Mouse (Mus musculus): ENCODE results near the gene Tmem19. TPM values are rescaled to one million over a fixed set of nuclear protein-coding genes. Genes with fewer than 3 reads are reported as not detected.

Tmem19 gene
- polyA plus RNA-seq, 1 experiment from 2014 or later = 26.5 TPM

- 91% methylated on average over 6 of the region's 6 CpGs for WGBS
Measured at GRCm38 (mm10) chr10:115355016-115355415, 7.3 kb downstream of the Tmem19 start.

GRCm38 (mm10) chr10:115354553-115354952 is 7.7 kb downstream of the Tmem19 start:
- H3K36me3 ChIP-seq (ENCODE audit: control insufficient read depth, insufficient read depth, low read length) = peaks cover 7% of the 10 kb centered on the region; the same call in 1 of the 2 replicates
- no peak overlapping the region for H3K4me3 ChIP-seq (ENCODE audit: low read depth, low read length)
- WGBS = 80% methylated on average over 6 of the region's 6 CpGs
- no peaks in the 10 kb centered on the region for H3K4me1 ChIP-seq (replicated peaks; ENCODE audit: control insufficient read depth, insufficient read depth, low read length)
- H3K27me3 ChIP-seq (replicated peaks; ENCODE audit: control insufficient read depth, insufficient read depth, low read length) = no peaks in the 10 kb centered on the region
- DNase-seq (ENCODE audit: low spot score) = peak; percentile 29
- no peak overlapping the region for H3K27ac ChIP-seq (ENCODE audit: low read depth)
- H3K9me3 ChIP-seq (ENCODE audit: control insufficient read depth, low read length) = no peaks in the 10 kb centered on the region
- H3K4me2 ChIP-seq (ENCODE audit: low read length) = no peak overlapping the region
- no peak for ATAC-seq (replicated peaks; ENCODE audit: low FRiP score, low TSS enrichment, low read depth)
- no peak overlapping the region for H3K9ac ChIP-seq (ENCODE audit: low read length)

More at GRCm38 (mm10) chr10:115355016-115355415, 7.3 kb downstream of the Tmem19 start:
- Histone ChIP-seq H3K4me2 (ENCODE audit: low read length) (no peak overlapping the region), H3K36me3 (ENCODE audit: control insufficient read depth, insufficient read depth, low read length) (peaks cover 7% of the 10 kb centered on the region; the same call in 1 of the 2 replicates), H3K4me3 (ENCODE audit: low read depth, low read length) (no peak overlapping the region), H3K9ac (ENCODE audit: low read length) (no peak overlapping the region), H3K27ac (ENCODE audit: low read depth) (no peak overlapping the region), H3K9me3 (ENCODE audit: control insufficient read depth, low read length) (no peaks in the 10 kb centered on the region), H3K4me1 (replicated peaks; ENCODE audit: control insufficient read depth, insufficient read depth, low read length) (no peaks in the 10 kb centered on the region), H3K27me3 (replicated peaks; ENCODE audit: control insufficient read depth, insufficient read depth, low read length) (no peaks in the 10 kb centered on the region)
- DNase-seq (ENCODE audit: low spot score) (no peak), ATAC-seq (replicated peaks; ENCODE audit: low FRiP score, low TSS enrichment, low read depth) (no peak)

GRCm38 (mm10) chr10:115350810-115351397 is 11.4 kb downstream of the Tmem19 start:
- WGBS = 82% methylated on average over 2 of the region's 2 CpGs
- H3K36me3 ChIP-seq (ENCODE audit: control insufficient read depth, insufficient read depth, low read length) = peaks cover 2% of the 10 kb centered on the region; the same call in 1 of the 2 replicates
- H3K9ac ChIP-seq (ENCODE audit: low read length) = no peak overlapping the region
- DNase-seq (ENCODE audit: low spot score) (no peak), ATAC-seq (replicated peaks; ENCODE audit: low FRiP score, low TSS enrichment, low read depth) (no peak)
- no peak overlapping the region for H3K27ac ChIP-seq (ENCODE audit: low read depth)
- no peak overlapping the region for H3K4me3 ChIP-seq (ENCODE audit: low read depth, low read length)
- no peaks in the 10 kb centered on the region for H3K4me1 ChIP-seq (replicated peaks; ENCODE audit: control insufficient read depth, insufficient read depth, low read length)
- H3K27me3 ChIP-seq (replicated peaks; ENCODE audit: control insufficient read depth, insufficient read depth, low read length) = no peaks in the 10 kb centered on the region
- H3K4me2 ChIP-seq (ENCODE audit: low read length) = no peak overlapping the region
- no peaks in the 10 kb centered on the region for H3K9me3 ChIP-seq (ENCODE audit: control insufficient read depth, low read length)

GRCm38 (mm10) chr10:115349509-115349908 is 12.8 kb downstream of the Tmem19 start:
- no peaks in the 10 kb centered on the region for H3K4me1 ChIP-seq (replicated peaks; ENCODE audit: control insufficient read depth, insufficient read depth, low read length)
- ATAC-seq (replicated peaks; ENCODE audit: low FRiP score, low TSS enrichment, low read depth) (no peak), DNase-seq (ENCODE audit: low spot score) (no peak)
- H3K9ac ChIP-seq (ENCODE audit: low read length) = no peak overlapping the region
- H3K27ac ChIP-seq (ENCODE audit: low read depth) = no peak overlapping the region
- no peak overlapping the region for H3K4me2 ChIP-seq (ENCODE audit: low read length)
- H3K4me3 ChIP-seq (ENCODE audit: low read depth, low read length) = no peak overlapping the region
- 73% methylated on average over 7 of the region's 7 CpGs for WGBS
- no peaks in the 10 kb centered on the region for H3K9me3 ChIP-seq (ENCODE audit: control insufficient read depth, low read length)
- no peaks in the 10 kb centered on the region for H3K27me3 ChIP-seq (replicated peaks; ENCODE audit: control insufficient read depth, insufficient read depth, low read length)
- H3K36me3 ChIP-seq (ENCODE audit: control insufficient read depth, insufficient read depth, low read length) = 0 out of 2 replicates have a peak, but pooled peaks cover 4% of the 10 kb centered on the region

- Histone ChIP-seq H3K4me3 (ENCODE audit: low read depth, low read length) (no peak overlapping the region), H3K4me2 (ENCODE audit: low read length) (no peak overlapping the region), H3K4me1 (replicated peaks; ENCODE audit: control insufficient read depth, insufficient read depth, low read length) (no peaks in the 10 kb centered on the region), H3K9ac (ENCODE audit: low read length) (no peak overlapping the region), H3K36me3 (ENCODE audit: control insufficient read depth, insufficient read depth, low read length) (0 out of 2 replicates have a peak, but pooled peaks cover 4% of the 10 kb centered on the region), H3K9me3 (ENCODE audit: control insufficient read depth, low read length) (no peaks in the 10 kb centered on the region), H3K27me3 (replicated peaks; ENCODE audit: control insufficient read depth, insufficient read depth, low read length) (no peaks in the 10 kb centered on the region), H3K27ac (ENCODE audit: low read depth) (no peak overlapping the region)
- ATAC-seq (replicated peaks; ENCODE audit: low FRiP score, low TSS enrichment, low read depth) (no peak), DNase-seq (ENCODE audit: low spot score) (no peak)
- WGBS = 76% methylated on average over 10 of the region's 10 CpGs
Measured at GRCm38 (mm10) chr10:115349029-115349428, 13.3 kb downstream of the Tmem19 start.

- DNase-seq (ENCODE audit: low spot score) (no peak), ATAC-seq (replicated peaks; ENCODE audit: low FRiP score, low TSS enrichment, low read depth) (no peak)
- H3K4me3 ChIP-seq (ENCODE audit: low read depth, low read length) = no peak overlapping the region
- WGBS = 67% methylated on average over 6 of the region's 6 CpGs
- peaks cover 10% of the 10 kb centered on the region for H3K36me3 ChIP-seq (ENCODE audit: control insufficient read depth, insufficient read depth, low read length)
- no peak overlapping the region for H3K27ac ChIP-seq (ENCODE audit: low read depth)
- no peak overlapping the region for H3K4me2 ChIP-seq (ENCODE audit: low read length)
- no peak overlapping the region for H3K9ac ChIP-seq (ENCODE audit: low read length)
- H3K27me3 ChIP-seq (replicated peaks; ENCODE audit: control insufficient read depth, insufficient read depth, low read length) = no peaks in the 10 kb centered on the region
- no peaks in the 10 kb centered on the region for H3K9me3 ChIP-seq (ENCODE audit: control insufficient read depth, low read length)
- H3K4me1 ChIP-seq (replicated peaks; ENCODE audit: control insufficient read depth, insufficient read depth, low read length) = no peaks in the 10 kb centered on the region
Measured at GRCm38 (mm10) chr10:115348131-115348530, 14.2 kb downstream of the Tmem19 start.

- Histone ChIP-seq H3K36me3 (ENCODE audit: control insufficient read depth, insufficient read depth, low read length) (peaks cover 20% of the 10 kb centered on the region), H3K27me3 (replicated peaks; ENCODE audit: control insufficient read depth, insufficient read depth, low read length) (no peaks in the 10 kb centered on the region), H3K9ac (ENCODE audit: low read length) (no peak overlapping the region), H3K4me2 (ENCODE audit: low read length) (no peak overlapping the region), H3K4me1 (replicated peaks; ENCODE audit: control insufficient read depth, insufficient read depth, low read length) (no peaks in the 10 kb centered on the region), H3K27ac (ENCODE audit: low read depth) (no peak overlapping the region), H3K9me3 (ENCODE audit: control insufficient read depth, low read length) (no peaks in the 10 kb centered on the region), H3K4me3 (ENCODE audit: low read depth, low read length) (no peak overlapping the region)
- DNase-seq (ENCODE audit: low spot score) (no peak), ATAC-seq (replicated peaks; ENCODE audit: low FRiP score, low TSS enrichment, low read depth) (no peak)
Measured at GRCm38 (mm10) chr10:115346444-115346843, 15.9 kb downstream of the Tmem19 start.

GRCm38 (mm10) chr10:115342771-115343425 is 19.4 kb downstream of the Tmem19 start:
- H3K9me3 ChIP-seq (ENCODE audit: control insufficient read depth, low read length) = no peaks in the 10 kb centered on the region

More at GRCm38 (mm10) chr10:115342771-115343425, 19.4 kb downstream of the Tmem19 start:
- no peak overlapping the region for H3K9ac ChIP-seq (ENCODE audit: low read length)
- H3K4me1 ChIP-seq (replicated peaks; ENCODE audit: control insufficient read depth, insufficient read depth, low read length) = no peaks in the 10 kb centered on the region
- DNase-seq (ENCODE audit: low spot score) = no peak
- no peaks in the 10 kb centered on the region for H3K27me3 ChIP-seq (replicated peaks; ENCODE audit: control insufficient read depth, insufficient read depth, low read length)
- no peak for ATAC-seq (replicated peaks; ENCODE audit: low FRiP score, low TSS enrichment, low read depth)
- H3K27ac ChIP-seq (ENCODE audit: low read depth) = no peak overlapping the region
- H3K36me3 ChIP-seq (ENCODE audit: control insufficient read depth, insufficient read depth, low read length) = peaks cover 24% of the 10 kb centered on the region
- no peak overlapping the region for H3K4me3 ChIP-seq (ENCODE audit: low read depth, low read length)
- WGBS = 86% methylated on average over 4 of the region's 4 CpGs
- H3K4me2 ChIP-seq (ENCODE audit: low read length) = no peak overlapping the region
